Mouse (Mus musculus): ENCODE results near the gene Cacna2d4.

DNA sequence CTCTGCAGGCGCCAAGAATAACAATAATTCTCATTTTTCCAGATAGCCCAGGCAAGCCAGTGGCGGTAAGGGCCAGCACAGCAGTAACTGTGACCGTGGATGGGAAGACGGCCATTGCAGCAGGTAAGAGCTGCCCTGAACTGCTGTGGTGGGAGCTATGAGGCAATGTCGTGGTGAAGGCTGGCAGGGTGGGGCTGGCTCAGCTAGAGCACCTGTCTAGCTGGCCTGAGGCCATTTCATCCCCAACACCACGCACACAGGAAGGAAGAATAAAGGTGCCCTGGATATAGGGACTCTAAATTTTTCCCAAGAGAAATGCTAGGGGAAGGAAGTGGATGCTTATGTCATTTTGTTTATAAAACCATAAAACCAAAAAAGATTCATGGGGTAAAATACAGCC, 76.1 kb downstream of the Cacna2d4 start:
- TF ChIP-seq ZC3H11A (IDR thresholded peaks at IDR 0.05; ENCODE audit: borderline replicate concordance, low read depth, low read length) (no peak), HCFC1 (IDR thresholded peaks at IDR 0.05; ENCODE audit: borderline replicate concordance, insufficient read depth, low read length) (no peak), ZNF384 (IDR thresholded peaks at IDR 0.05; ENCODE audit: low read depth, low read length) (no peak), CHD2 (IDR thresholded peaks at IDR 0.05; ENCODE audit: low read depth, low read length) (no peak), MAFK (IDR thresholded peaks at IDR 0.05; ENCODE audit: insufficient read depth, low read depth, low read length) (no peak)

Measured in ES-E14 (cell line).